Mouse (Mus musculus): ENCODE measurements around the gene Slc1a2. TPM values are rescaled to one million over a fixed set of nuclear protein-coding genes. Genes with fewer than 3 reads are reported as not detected.

Gene Slc1a2
- polyA plus RNA-seq, 3 experiments from 2014 or later, result 0.04 TPM; not detected in 2

DNA sequence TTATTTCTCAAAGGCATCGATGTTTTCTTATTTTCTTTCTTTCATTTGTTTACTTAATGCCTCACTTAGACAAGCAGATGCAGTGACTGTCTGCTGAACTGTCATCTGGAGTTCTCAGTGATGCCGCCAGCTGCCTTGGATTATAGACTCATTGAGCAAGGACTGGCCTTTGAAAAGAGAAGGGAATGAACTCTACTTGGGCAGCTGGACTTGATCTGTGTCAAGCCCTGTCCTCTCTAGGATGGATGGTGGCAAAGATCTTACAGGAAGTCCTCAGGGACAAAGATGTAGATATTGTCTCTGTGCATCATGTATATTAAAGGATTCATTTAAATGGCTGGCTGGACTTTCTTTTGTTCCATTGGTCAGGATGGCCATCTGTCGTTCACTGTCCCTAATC lies 5.4 kb downstream of the Slc1a2 start:
- no peak for ATAC-seq

DNA sequence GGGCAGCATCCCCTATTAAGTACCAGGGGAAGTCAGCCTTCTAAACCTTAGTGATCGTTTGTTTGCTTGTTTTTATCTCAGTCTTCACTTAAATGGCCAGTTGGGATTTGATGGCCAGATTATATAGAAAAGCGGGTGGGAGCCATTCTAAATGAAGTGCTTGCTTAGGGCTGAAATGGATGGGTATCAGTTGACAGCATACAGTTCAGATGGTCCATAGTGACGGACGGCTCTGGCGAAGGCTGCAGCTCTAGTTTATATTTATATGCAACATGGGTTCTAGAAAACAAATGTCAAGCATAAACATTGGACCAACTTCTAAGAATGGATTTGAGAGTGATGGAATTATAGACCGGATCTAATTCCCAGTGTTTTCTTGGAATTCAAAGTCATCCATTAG lies 9.5 kb downstream of the Slc1a2 start:
- ATAC-seq, result no peak

DNA sequence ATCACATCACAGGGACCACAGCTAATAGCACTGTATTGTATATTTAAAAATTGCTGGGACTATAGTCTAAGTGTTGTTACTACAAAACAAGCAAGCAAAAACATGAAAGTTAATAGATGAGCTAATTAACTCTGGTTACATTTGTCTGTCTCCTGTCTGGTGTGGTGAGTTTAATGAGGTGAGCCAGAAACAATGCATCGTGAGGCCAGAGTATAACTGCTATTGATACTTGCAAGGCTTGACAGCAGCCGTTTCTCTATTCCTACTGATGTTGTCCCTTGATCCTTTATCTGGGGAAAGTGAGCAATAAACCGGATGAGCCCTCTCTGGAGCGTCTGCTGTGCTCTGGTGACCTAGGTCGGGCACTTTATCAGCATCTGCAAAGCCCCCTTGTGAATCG lies 11.1 kb downstream of the Slc1a2 start:
- no peak for ATAC-seq

DNA sequence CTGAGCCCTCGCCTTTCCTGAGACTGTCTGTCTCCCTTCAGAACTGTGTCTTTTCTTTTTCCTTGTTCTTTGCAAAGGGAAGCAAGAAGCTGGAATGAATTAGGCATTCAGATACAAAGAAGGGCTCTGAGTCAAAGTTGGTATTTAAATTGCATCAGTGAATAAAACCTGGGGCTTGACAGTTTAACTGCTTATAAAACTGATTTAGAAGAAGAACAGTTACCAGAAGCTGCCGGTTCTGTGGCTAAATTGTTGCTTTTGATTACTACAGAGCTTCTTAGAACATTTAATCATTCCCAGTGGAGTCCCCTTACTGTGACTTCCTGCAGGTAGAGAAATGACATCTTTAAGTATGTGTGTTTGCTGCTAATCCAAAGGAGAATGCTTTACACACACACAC lies 16.1 kb downstream of the Slc1a2 start:
- no peak for ATAC-seq

DNA sequence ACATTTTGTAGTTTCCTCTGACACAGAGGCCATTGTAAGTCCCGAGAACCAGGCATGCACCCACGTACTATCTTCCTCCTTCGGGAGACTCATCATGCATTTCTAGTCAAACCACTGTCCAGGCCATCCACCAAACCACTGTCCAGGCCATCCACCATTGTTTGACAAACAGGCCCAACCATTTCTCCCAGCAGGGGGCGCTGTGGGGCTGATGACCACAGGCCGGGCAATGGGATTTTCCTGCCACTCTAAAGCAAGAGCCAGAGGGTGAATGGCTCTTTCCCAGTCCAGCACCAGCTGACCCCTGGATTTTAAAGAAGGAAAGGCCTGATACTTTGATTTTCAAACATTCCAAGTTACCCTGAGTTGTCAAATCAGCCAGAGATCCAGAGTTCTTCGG lies 16.8 kb downstream of the Slc1a2 start:
- no peak for ATAC-seq

DNA sequence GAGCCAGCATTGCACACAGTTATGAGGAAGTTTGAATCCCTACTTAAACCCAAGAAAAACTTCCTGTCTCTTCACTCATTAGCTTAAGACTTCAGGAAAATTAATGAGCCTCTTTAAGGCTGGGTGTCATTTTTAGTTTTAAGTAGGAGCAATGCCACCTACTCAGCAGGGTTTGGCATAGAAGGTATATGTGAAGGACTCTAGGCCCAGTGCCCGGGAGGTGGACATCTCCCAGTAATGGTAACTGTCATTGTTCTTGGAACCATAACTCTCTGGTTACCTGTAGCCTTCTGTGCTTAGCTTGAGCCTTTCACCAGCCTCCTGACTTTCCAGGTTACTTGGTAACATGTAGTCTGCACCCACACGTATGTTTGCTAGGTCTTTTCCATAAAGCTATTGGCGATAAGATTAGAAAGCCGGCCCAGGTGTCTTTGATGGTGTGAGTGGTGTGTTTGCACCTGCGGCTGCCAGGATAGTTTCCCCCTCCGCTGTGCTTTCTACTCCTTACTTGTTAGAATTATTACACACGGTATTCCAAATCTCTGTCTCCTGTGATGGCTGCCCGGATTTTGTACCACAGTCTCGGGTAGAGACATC lies 18.4 kb downstream of the Slc1a2 start:
- ATAC-seq, result no peak

DNA sequence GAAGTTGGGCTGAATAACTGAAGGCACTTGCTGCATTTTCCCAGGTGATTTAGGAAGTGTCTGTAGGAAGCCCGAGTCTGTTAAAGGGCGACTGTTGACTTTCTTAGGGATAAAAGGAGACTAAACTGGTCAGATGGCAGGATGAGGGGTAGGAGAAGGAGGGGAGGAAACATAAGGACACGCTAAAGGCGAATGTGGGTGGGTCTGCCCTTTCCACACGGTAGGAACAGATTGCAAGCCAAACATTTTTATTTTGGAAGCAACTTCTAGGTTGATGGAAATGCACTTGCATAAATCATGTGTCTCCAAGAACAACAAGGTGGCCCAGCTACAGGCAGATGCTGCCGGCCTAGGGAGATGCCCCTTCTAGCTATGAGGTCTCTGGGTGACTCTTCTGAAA lies 18.9 kb downstream of the Slc1a2 start:
- ATAC-seq, result no peak

DNA sequence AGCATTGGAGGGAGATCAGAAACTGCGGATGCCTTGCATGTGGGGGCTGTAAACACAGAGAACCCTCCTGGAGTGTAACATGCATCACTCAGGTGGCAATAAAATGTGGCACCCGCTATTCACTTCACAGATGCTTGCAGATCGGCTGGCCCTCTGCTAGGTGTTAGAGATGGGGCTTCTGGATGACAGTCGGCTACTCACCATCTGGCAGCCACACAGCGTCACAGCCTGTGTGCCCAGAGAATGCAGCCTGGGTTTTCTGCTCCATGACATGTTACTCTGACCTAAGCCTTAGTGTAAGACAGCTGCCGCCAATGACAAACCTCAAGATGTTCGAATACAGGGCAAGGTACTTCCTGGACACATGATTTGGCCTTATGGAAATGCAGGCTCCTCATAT lies 22.9 kb downstream of the Slc1a2 start:
- no peak for ATAC-seq

DNA sequence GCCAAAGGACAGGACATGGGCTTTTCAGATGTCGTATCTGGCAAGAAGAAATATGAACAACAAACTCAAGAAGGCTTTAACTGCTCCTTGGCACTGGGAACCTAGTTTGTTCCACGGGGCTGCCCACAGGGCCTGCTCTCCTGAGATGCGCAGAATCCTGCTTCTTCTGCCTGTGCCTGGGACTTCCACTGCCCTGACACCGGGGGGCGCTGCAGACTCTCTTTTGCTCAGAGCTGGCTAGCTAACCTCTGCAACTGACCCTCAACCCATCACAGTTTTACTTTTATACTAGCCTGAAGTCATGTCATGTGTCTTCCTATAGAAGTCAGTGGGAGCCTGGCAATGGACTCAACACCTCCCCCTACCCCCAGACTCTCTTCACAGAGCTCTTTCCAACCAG lies 23.7 kb downstream of the Slc1a2 start:
- no peak for ATAC-seq

DNA sequence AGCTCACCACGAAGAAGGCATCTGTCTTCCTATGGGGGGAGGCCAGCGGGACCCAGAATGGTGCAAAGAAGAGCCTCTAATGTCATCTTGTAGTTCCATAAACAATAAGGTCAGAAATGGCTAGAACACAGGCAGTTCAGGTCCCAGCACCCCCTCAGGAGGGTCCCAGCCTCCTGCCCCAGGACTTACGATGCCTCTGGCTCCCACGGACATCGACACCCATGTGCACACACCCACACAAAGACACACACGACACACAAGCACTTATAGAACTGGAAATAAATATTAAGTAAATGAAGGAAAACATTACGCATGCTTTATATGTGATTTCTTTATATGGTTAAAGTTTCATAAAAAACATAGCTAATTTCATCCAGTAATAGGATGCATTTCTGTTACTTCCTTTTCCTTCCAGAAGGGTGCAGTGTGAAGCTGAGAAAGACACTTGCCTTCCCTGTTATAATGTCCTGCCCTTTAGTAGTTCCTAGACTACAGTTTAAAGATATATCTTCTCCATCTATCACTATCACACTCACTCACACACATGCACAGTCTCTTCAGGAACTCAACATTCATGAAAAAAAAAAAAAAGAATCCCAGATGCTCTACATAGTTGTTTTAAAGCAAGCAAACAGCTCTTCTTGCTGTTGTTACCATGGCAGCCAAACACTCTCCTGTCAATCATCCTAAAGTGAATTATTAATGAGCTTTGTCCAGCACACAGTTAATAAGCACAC lies 27.1 kb downstream of the Slc1a2 start:
- ATAC-seq, result no peak

DNA sequence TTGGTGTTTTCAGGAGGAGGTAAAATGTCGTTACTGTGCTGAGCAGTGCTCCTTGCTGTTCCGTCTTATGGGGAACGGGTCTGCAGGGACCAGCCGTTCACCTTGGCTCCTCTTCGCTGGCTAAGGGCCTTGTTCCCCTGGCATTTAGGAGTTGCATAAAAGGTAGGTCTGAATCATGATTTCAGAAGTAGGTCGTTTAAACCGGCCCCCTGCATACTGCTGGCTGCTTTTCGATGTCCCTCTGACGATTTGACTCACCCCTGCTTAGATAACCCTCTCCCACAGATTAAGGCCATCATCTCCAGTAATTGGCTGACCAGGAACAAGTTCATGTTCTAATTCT lies 27.6 kb downstream of the Slc1a2 start:
- ATAC-seq, result no peak

DNA sequence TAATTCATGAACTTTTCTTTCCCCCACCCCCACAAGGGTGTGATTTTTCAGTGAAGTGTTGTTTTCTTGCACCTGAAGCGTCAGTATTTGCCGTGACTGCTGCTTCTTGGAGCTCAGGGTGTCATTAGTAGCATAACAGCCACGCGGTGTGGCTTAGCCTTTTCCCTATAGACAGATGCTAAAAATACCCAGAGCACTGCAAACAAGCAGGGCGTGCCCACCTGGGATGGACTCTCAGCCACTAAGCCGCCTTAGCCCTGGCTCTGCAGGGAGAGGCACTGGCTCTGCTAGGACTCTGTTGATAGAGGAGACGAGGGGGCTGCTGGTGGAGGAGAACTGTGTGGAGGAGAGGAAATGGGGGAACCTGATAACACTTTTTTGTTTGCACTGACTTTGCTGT lies 35.1 kb downstream of the Slc1a2 start:
- no peak for ATAC-seq

DNA sequence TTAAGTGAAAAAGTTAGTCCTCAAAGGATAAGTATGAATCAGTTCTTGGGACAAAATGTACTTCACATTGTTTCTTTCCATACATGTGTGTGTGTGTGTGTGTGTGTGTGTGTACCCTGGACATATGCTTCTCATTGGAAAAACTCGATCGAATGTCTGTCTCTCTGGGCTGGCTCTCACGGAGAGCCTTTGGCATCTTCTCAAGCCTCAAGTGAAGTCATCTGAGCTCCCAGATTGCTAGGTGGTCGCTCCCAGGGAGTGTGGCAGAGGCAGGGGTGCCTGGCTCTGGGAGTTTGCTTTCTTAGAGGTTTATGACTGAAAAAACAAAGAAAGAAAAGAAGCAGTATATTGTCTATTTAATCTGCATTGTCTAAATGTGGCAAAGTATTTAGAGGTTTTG lies 36.3 kb downstream of the Slc1a2 start:
- no peak for ATAC-seq

DNA sequence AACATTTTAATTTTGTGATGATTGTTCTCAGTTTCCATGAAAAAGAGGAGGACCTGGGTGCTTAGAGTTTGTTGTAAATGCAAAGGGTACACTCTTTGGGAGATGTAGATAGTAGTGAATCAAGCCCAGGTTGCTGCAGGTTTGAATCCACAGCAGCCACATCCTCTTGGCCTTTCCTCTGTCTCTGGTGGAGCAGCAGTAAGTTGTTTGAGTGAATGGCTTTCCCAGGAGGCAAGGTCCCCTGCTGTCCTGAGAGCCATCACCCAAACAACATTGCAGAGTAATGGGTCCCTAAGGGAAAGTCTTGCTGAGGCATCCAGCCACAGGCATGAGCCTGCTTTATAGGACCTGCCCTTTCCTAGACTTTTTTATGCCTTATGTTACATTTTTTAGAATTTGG lies 37.1 kb downstream of the Slc1a2 start:
- ATAC-seq, result no peak

DNA sequence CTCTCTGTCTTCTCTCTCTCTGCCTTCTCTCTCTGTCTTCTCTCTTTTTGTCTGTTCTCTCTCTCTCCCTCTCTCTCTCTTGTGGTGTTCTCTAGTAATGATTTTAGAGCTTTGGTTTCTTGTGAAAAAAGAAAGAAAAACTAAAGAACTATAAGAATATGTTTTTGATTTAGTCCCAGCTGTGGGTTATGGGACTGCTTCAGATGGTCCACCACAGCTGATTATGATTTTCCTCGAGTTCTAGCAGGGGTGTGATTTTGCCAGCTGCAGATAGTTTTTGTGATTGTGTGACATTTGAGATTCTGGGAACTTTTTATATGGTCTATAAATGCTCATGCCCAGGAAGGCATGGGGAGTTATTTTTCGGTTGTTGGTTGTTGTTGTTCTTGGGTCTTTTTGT lies 39.3 kb downstream of the Slc1a2 start:
- no peak for ATAC-seq

DNA sequence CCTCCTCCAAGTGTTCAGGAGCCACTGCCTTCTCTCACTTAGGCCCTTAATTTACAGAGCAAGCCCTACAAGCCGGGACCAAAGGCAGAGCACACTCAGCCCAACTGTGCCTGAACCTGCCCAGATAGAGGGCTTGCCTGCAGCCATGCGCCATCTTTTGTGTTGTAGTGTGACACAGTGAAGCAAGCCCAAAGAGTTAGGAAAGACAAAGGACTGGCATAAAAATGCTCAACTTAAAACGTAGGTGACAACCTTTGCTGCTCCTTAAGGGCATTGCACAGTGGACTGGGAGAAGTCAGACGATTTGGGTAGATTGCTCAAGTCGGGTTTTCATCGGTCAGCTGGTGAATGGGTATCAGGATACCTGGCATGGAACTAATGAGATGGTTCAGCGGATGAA lies 41.5 kb downstream of the Slc1a2 start:
- ATAC-seq, result no peak

DNA sequence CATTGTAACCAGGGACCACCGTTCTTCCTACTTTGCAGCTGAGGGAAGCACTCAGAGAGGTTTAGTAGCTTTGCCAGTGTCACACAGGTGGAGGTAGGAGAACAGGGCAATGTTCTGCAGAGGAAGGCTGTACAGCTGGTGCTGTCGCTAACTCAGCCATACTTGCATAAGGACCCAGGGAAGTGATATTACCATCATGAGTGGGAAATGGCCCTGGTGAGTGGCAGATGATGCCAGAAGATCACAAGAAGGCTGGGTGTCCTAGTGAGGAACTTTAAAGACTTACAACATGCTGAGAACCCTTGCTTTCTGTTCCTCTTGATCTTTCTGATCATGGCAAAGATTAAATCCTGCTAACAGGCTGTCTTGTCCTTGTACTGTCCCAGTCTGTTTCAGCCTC lies 42.2 kb downstream of the Slc1a2 start:
- no peak for ATAC-seq

DNA sequence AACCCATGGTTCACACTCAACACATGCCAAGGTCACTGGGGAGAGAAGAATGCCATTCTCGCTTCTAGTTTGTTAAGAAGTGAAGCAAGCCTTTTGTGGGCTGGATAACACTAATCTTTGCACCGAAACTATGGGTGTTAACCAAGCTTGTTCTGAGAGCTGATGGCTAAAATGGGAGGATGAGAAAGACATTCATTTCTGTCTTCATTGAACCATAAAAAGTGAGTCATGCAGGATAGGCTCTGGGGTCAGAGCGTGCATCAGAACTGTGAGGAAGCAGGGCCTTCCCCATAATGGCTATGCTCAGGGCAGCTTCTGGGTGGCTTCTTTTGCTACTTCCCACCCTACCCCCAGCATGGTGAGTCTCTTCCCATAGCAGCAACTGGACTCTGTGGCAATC lies 42.9 kb downstream of the Slc1a2 start:
- no peak for ATAC-seq

DNA sequence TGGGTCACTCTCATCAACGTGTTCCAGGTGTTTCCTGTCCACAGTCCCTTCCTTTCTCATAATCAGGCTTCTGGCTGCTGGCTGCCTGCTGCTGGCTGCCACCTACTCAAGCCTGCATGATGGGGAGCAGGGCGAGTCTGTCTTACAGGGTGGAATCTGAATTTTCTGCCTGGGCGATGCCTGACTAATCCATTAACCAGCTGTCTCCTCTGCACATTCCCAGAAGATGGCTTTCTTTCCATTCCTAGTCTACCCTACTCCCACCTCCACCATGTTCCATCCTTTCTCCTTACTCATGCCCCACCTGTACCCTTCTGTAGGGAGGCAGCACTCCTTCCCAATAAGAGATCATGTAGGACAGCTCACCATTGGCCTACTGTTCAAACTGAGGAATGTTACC lies 45.1 kb downstream of the Slc1a2 start:
- no peak for ATAC-seq

DNA sequence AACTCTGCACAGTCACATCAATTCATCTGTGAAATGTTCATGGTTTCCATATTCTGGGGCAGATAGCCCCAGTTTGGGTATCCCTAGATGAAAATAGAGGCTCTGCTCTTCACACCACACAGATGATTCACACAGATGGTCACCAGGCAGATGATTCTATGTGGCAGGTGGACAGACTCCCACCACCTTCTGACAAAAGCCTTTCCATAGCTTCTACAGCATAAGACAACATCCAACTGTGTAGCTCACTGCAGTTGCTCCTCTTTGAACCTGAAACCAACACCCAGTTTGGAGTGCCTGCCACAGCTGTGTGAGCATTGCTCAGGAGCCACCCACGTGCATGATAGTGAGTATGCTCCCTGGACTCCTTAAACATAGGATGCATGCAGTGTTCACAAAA lies 46.3 kb downstream of the Slc1a2 start:
- ATAC-seq, result no peak

DNA sequence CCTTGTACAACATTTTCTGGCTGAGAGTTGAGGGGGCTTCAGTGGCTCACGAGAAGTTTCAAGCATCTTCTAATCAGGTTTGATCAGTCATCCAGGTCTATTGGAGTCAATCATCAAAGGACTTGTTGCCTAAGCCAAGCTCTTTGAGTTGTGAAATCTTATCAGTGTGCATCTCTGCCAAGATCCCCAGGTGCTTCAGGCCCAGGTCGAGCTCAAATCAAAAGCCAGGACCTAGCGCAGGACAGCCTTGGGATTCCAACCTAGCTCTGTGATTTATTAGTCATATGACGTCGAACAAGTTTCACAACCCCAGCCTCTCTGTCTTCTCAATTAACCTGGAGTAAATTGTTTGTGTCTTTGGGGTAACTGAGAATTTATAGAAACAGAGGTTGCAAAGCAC lies 53.1 kb downstream of the Slc1a2 start:
- no peak for ATAC-seq

DNA sequence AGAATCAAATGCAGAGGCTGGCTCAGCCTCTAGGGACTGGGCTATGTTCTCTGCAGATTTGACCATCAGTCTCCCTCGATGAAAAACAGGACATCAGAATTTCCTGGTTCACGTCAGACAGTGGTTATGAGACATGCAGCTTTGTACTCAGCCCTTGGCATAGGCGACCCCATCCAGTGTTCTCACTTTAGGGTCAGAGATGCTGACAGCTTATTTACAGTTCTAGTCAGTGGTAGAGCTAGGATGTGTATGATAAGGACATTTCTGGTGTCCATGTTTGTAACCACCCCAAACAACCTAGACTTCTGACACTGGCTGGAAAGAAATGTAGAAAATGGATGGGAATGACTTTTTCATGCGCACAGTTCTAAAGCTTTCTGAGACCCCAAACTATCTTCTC lies 53.6 kb downstream of the Slc1a2 start:
- no peak for ATAC-seq

DNA sequence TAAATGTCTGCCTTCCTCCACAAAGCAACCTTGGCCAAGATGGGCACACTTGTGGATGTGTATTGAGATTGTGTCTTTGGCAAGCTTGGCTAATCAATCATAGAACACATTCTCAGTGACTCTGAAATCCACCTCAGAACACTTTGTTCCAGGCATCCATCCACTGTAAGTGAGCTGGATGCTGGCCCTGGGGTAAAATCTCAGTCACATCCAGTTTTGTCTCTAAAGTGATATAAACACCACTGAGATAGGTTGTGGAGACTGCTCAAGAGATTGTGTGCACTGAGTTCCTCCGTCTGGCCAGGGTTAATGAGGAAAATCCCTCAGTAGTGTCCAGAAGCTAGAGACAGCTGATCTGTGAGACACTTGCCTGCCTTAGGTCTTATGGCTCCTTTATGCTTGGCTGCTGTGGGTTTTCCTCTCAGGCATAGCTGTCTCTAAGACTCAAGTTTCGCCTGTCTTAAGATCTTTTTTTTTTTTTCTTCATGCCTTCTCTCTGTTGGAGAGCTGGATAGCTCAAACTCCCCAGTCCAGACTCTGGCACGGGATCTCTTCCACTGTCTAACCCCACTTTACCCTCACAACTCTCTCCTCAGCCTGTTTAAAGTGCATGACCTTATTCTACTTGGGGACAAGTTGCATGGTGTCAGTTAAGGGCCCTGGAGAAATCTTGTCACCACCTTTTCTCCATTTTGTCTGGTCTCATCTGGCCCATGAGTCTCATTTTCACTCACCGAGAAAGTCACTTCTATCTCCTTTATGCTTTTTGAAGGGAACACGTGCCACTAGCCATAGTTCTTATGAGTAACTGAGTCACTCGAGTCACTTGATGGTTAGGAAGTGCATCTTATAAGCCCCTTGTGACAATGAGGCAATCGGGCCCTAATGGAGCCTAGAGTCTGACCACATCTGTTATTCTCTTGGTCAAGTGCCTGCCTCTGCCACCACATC lies 54.5 kb downstream of the Slc1a2 start:
- ATAC-seq, result no peak

DNA sequence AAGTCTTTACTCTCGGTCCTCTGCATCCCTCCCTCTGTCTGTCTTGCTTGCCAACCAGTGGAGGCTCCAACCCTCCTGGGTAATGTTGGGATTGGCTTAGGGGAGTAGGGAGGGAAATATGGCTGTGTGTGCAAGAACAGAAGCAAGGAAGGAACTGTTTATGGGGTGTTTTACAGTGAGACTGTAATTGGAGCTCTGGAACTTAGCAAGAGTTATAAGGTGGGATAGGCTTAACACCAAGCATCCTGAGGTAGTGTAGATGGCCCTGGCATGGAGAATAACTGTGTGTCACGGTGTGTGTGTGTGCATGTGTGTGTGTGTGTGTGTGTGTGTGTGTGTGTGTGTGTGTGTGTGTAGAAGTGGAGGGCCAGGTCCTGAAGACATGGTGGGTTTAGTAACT lies 55.9 kb downstream of the Slc1a2 start:
- no peak for ATAC-seq
